Mouse (Mus musculus) embryonic facial prominence, embryonic 15.5 days (tissue): ENCODE results near the gene Ablim1. TPM values are rescaled to one million over a fixed set of nuclear protein-coding genes. Genes with fewer than 3 reads are reported as not detected.

Experiments
- ATAC-seq: fragments of 200-750 bp; cut with Nextera tagmentation; 2 replicates; pipeline ENCODE4 v1.8.0; 2017; ENCODE audit warnings: low read depth, moderate TSS enrichment; ENCODE audit not compliant: insufficient number of reproducible peaks, low FRiP score, low TSS enrichment
- H3K27ac ChIP-seq: fragments of 300-500 bp; sonication (generic); replicated peaks from 2 replicates; pipeline ENCODE4 v1.5.1; 2015; ENCODE audit warnings: mild to moderate bottlenecking, inconsistent platforms
- H3K27me3 ChIP-seq: fragments of 300-500 bp; sonication (generic); 2 replicates; pipeline ENCODE4 v1.6.1; 2015; ENCODE audit warnings: inconsistent platforms
- H3K36me3 ChIP-seq: fragments of 300-500 bp; sonication (generic); 2 replicates; pipeline ENCODE4 v1.6.1; 2015; ENCODE audit warnings: mild to moderate bottlenecking, inconsistent platforms
- H3K4me1 ChIP-seq: fragments of 300-500 bp; sonication (generic); 2 replicates; pipeline ENCODE4 v1.6.1; 2015; ENCODE audit warnings: inconsistent platforms
- H3K4me2 ChIP-seq: fragments of 300-500 bp; sonication (generic); replicated peaks from 2 replicates; pipeline ENCODE4 v1.6.1; 2015; ENCODE audit warnings: mild to moderate bottlenecking, inconsistent platforms
- H3K4me3 ChIP-seq: fragments of 300-500 bp; sonication (generic); replicated peaks from 2 replicates; pipeline ENCODE4 v1.5.1; 2015; ENCODE audit warnings: mild to moderate bottlenecking, inconsistent platforms
- H3K9ac ChIP-seq: fragments of 300-500 bp; sonication (generic); 2 replicates; pipeline ENCODE4 v1.6.1; 2015; ENCODE audit warnings: inconsistent platforms
- H3K9me3 ChIP-seq: fragments of 300-500 bp; sonication (generic); replicated peaks from 2 replicates; pipeline ENCODE4 v1.6.1; 2016; ENCODE audit warnings: inconsistent platforms
- WGBS: fragments of 180-500 bp; shearing (Covaris S2); methylation state at CpG from one replicate; pipeline ENCODE4 v1.1.7; 2015; 5-methylcytosine and 5-hydroxymethylcytosine counted together
- polyA plus RNA-seq: library from polyadenylated mRNA; unstranded; fragments of >200 nt; fragmentation: Nextera tagmentation; extraction: Ambion mirVana; gene quantifications from 2 replicates; pipeline ENCODE4 v1.2.1, GENCODE M21; 2015

The Ablim1 gene
- polyA plus RNA-seq, 1 experiment from 2014 or later, result 71.3 TPM

GRCm38 (mm10) chr19:57132916-57133520 lies 181.7 kb downstream of the Ablim1 start:
- Histone ChIP-seq H3K36me3 (no peaks in the 10 kb centered on the region), H3K4me1 (peaks cover 19% of the 10 kb centered on the region), H3K27me3 (no peaks in the 10 kb centered on the region), H3K4me2 (no peak overlapping the region), H3K9me3 (no peaks in the 10 kb centered on the region), H3K4me3 (no peak overlapping the region), H3K27ac (peak overlapping the region; percentile 35; the same call in 1 of the 2 replicates), H3K9ac (no peak overlapping the region)
- ATAC-seq, result no peak
- WGBS, result 82% methylated on average over 6 of the region's 6 CpGs

- Histone ChIP-seq H3K27me3 (no peaks in the 10 kb centered on the region), H3K4me2 (no peak overlapping the region), H3K9me3 (no peaks in the 10 kb centered on the region), H3K36me3 (no peaks in the 10 kb centered on the region), H3K4me3 (no peak overlapping the region), H3K4me1 (peaks cover 22% of the 10 kb centered on the region), H3K9ac (no peak overlapping the region), H3K27ac (peak overlapping the region; percentile 35; the same call in 1 of the 2 replicates)
- no peak for ATAC-seq
- WGBS, result 63% methylated on average over 5 of the region's 5 CpGs
Observed at GRCm38 (mm10) chr19:57132281-57132680, 182.4 kb downstream of the Ablim1 start.

GRCm38 (mm10) chr19:57131366-57131765 lies 183.4 kb downstream of the Ablim1 start:
- Histone ChIP-seq H3K4me3 (no peak overlapping the region), H3K27ac (no peak overlapping the region), H3K9me3 (no peaks in the 10 kb centered on the region), H3K4me1 (peaks cover 27% of the 10 kb centered on the region), H3K27me3 (no peaks in the 10 kb centered on the region), H3K36me3 (no peaks in the 10 kb centered on the region), H3K4me2 (no peak overlapping the region), H3K9ac (no peak overlapping the region)
- ATAC-seq, result no peak
- WGBS, result 52% methylated on average over 4 of the region's 4 CpGs

- H3K27me3 ChIP-seq, result no peaks in the 10 kb centered on the region
- H3K27ac ChIP-seq, result no peak overlapping the region
- H3K9ac ChIP-seq, result no peak overlapping the region
- H3K36me3 ChIP-seq, result no peaks in the 10 kb centered on the region
- H3K4me2 ChIP-seq, result no peak overlapping the region
- ATAC-seq, result no peak
- no peaks in the 10 kb centered on the region for H3K9me3 ChIP-seq
- WGBS, result 78% methylated on average over 4 of the region's 4 CpGs
- no peak overlapping the region for H3K4me3 ChIP-seq
- peaks cover 27% of the 10 kb centered on the region for H3K4me1 ChIP-seq
Observed at GRCm38 (mm10) chr19:57130591-57130990, 184.1 kb downstream of the Ablim1 start.

- 83% methylated on average over 9 of the region's 9 CpGs for WGBS
- Histone ChIP-seq H3K4me1 (peaks cover 22% of the 10 kb centered on the region), H3K4me3 (no peak overlapping the region), H3K9me3 (no peaks in the 10 kb centered on the region), H3K36me3 (no peaks in the 10 kb centered on the region), H3K27me3 (no peaks in the 10 kb centered on the region), H3K4me2 (no peak overlapping the region), H3K9ac (no peak overlapping the region), H3K27ac (no peak overlapping the region)
- ATAC-seq, result no peak
Observed at GRCm38 (mm10) chr19:57129729-57130128, 185.0 kb downstream of the Ablim1 start.

GRCm38 (mm10) chr19:57128037-57128436 lies 186.7 kb downstream of the Ablim1 start:
- H3K27me3 ChIP-seq, result no peaks in the 10 kb centered on the region
- 62% methylated on average over 6 of the region's 6 CpGs for WGBS
- H3K27ac ChIP-seq, result peak overlapping the region; percentile 81

GRCm38 (mm10) chr19:57127523-57127922 lies 187.2 kb downstream of the Ablim1 start:
- no peak for ATAC-seq
- Histone ChIP-seq H3K9me3 (no peaks in the 10 kb centered on the region), H3K36me3 (no peaks in the 10 kb centered on the region), H3K4me2 (no peak overlapping the region), H3K27me3 (no peaks in the 10 kb centered on the region), H3K9ac (no peak overlapping the region), H3K4me1 (peaks cover 23% of the 10 kb centered on the region), H3K27ac (peak overlapping the region; percentile 81), H3K4me3 (no peak overlapping the region)
- WGBS, result 51% methylated on average over 5 of the region's 5 CpGs

More at GRCm38 (mm10) chr19:57128037-57128436, 186.7 kb downstream of the Ablim1 start:
- Histone ChIP-seq H3K4me1 (peaks cover 23% of the 10 kb centered on the region), H3K9me3 (no peaks in the 10 kb centered on the region), H3K4me3 (no peak overlapping the region), H3K36me3 (no peaks in the 10 kb centered on the region), H3K9ac (no peak overlapping the region), H3K4me2 (no peak overlapping the region)
- ATAC-seq, result peak; percentile 58; the same call in 1 of the 2 replicates

GRCm38 (mm10) chr19:57126950-57127349 lies 187.8 kb downstream of the Ablim1 start:
- no peak for ATAC-seq
- no peaks in the 10 kb centered on the region for H3K36me3 ChIP-seq
- no peaks in the 10 kb centered on the region for H3K9me3 ChIP-seq
- no peak overlapping the region for H3K4me3 ChIP-seq
- no peaks in the 10 kb centered on the region for H3K27me3 ChIP-seq
- H3K9ac ChIP-seq, result no peak overlapping the region
- WGBS, result 37% methylated on average over 10 of the region's 10 CpGs
- H3K4me1 ChIP-seq, result peaks cover 23% of the 10 kb centered on the region
- H3K27ac ChIP-seq, result peak overlapping the region; percentile 81
- H3K4me2 ChIP-seq, result no peak overlapping the region

GRCm38 (mm10) chr19:57124906-57125305 lies 189.8 kb downstream of the Ablim1 start:
- Histone ChIP-seq H3K4me2 (no peak overlapping the region), H3K36me3 (no peaks in the 10 kb centered on the region), H3K9me3 (no peaks in the 10 kb centered on the region), H3K27ac (no peak overlapping the region), H3K4me1 (peaks cover 26% of the 10 kb centered on the region), H3K4me3 (no peak overlapping the region), H3K27me3 (no peaks in the 10 kb centered on the region), H3K9ac (no peak overlapping the region)
- no peak for ATAC-seq
- 69% methylated on average over 4 of the region's 4 CpGs for WGBS

- no peak overlapping the region for H3K9ac ChIP-seq
- no peak overlapping the region for H3K4me3 ChIP-seq
- peaks cover 34% of the 10 kb centered on the region for H3K4me1 ChIP-seq
- WGBS, result 61% methylated on average over 2 of the region's 2 CpGs
- no peaks in the 10 kb centered on the region for H3K9me3 ChIP-seq
- ATAC-seq, result no peak
- no peaks in the 10 kb centered on the region for H3K27me3 ChIP-seq
- H3K36me3 ChIP-seq, result no peaks in the 10 kb centered on the region
- H3K4me2 ChIP-seq, result no peak overlapping the region
- peak overlapping the region; percentile 68 for H3K27ac ChIP-seq
Observed at GRCm38 (mm10) chr19:57124138-57124519, 190.6 kb downstream of the Ablim1 start.

- H3K4me3 ChIP-seq, result no peak overlapping the region
- no peak overlapping the region for H3K9ac ChIP-seq
- no peak for ATAC-seq
- no peaks in the 10 kb centered on the region for H3K36me3 ChIP-seq
- peaks cover 38% of the 10 kb centered on the region for H3K4me1 ChIP-seq
- H3K27me3 ChIP-seq, result no peaks in the 10 kb centered on the region
- no peaks in the 10 kb centered on the region for H3K9me3 ChIP-seq
- peak overlapping the region; percentile 68 for H3K27ac ChIP-seq
- 43% methylated on average over 11 of the region's 11 CpGs for WGBS
- H3K4me2 ChIP-seq, result no peak overlapping the region
Observed at GRCm38 (mm10) chr19:57123503-57124137, 191.1 kb downstream of the Ablim1 start.

GRCm38 (mm10) chr19:57122261-57122660 lies 192.5 kb downstream of the Ablim1 start:
- Histone ChIP-seq H3K4me3 (no peak overlapping the region), H3K27me3 (no peaks in the 10 kb centered on the region), H3K9ac (no peak overlapping the region), H3K27ac (no peak overlapping the region), H3K36me3 (no peaks in the 10 kb centered on the region), H3K9me3 (no peaks in the 10 kb centered on the region), H3K4me2 (no peak overlapping the region), H3K4me1 (peaks cover 37% of the 10 kb centered on the region)
- no peak for ATAC-seq
- 84% methylated on average over 3 of the region's 3 CpGs for WGBS
